Mouse (Mus musculus) thymus, postnatal 25 days (tissue): ENCODE data around the gene Maml2.
"Not testable (repeated sequence)": the region's sequence is repeated elsewhere in the genome, so short reads cannot be mapped to it uniquely, and the experiment has no call there.

Experiments used
- DNase-seq: peaks from one replicate; pipeline ENCODE4 v3.0.0; 2022

Maml2 gene

DNA sequence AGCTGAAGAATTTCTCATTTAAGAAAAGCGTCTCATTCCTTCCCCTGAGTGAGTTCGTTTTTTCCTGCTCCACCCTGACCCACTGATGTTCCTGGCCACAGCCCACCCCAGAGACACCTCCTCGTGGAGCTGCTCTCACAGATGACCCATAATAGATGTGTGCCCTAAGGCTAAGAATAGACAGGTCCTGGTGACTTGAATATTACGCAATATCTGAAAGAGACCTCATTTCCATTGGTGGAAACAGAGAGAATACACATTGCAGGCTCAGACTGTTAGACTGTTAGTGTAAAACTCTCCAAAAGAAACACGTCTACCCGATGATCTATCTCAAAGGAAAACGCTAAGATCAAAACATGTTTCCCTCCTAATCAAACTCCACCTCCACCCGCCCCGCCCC lies 391.2 kb downstream of the Maml2 start:
- no peak for DNase-seq

DNA sequence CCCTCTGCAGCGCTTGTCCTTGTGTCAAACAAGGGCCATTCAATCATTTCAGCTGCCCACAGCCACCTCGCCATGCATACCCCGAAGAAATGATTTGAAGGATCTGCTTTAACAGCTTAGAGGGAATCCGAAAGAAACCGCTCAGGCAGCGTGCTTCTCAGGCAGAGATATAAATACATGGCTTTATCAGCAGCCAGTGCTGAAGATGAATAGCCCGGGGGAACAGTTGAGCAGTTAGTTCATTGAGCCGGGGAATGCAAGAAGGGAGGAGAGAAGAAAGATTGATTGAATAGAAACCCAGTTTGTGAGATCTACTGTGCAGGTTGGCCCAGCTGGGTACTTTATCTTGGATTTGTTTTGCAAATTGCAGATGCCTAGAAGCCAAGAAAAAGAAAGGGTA lies 392.6 kb downstream of the Maml2 start:
- DNase-seq, result no peak

- DNase-seq, result no peak
Measured at GRCm38 (mm10) chr9:13693693-13694284, 396.0 kb downstream of the Maml2 start.

DNA sequence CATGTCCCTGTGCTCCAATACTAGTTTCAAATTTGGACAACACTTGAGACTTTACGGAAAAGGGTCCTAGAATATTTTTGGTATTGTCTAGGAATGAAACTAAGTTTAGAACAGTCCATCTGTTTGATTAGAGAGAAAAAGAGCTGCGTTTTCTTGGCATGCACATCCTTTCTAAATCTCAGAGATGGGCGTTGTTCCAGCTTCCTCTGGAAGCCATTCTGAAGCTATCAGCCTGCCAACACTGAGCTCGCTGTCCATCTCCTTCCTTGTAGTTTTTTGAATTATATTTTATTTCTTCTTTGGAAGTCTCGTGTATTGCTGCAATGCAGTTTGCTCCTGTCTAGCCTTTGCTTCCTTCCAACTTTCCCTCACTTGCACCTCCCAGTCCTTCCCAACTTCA lies 396.5 kb downstream of the Maml2 start:
- no peak for DNase-seq

DNA sequence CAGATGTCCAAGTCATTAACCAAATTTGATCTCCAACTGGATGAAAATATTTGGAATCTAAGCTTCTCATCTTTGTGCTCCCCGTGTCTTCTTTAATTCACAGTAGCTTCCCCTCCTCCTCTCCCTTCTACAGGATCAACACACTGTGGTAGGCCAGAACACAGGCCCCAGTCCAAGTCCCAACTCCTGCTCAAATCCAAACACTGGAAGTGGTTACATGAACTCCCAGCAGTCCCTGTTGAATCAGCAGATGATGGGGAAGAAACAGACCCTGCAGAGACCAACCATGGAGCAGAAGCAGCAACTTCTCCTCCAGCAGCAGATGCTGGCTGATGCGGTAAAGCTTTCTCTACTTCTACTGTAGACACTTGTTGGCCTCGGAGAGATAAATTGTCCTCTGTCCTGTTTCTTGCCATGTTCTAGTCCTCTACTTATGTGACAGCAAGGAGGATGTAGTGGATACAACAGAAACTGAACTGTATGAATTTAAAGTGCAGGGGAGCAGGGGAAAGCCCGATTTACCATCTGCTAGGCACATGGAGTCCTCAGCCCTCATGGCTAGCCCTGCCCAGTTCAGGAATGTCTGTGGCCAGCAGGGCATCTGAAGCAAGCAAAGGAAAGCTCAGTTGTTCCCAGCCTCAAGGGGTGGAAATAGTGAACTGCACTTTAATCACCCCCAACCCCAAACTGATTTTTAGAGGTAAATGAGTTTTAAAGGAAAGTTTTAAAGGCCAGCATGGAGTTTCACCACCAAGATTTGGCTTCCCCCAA lies 399.5 kb downstream of the Maml2 start:
- DNase-seq, result no peak

- DNase-seq, result no peak
Measured at GRCm38 (mm10) chr9:13697869-13698268, 400.1 kb downstream of the Maml2 start.

DNA sequence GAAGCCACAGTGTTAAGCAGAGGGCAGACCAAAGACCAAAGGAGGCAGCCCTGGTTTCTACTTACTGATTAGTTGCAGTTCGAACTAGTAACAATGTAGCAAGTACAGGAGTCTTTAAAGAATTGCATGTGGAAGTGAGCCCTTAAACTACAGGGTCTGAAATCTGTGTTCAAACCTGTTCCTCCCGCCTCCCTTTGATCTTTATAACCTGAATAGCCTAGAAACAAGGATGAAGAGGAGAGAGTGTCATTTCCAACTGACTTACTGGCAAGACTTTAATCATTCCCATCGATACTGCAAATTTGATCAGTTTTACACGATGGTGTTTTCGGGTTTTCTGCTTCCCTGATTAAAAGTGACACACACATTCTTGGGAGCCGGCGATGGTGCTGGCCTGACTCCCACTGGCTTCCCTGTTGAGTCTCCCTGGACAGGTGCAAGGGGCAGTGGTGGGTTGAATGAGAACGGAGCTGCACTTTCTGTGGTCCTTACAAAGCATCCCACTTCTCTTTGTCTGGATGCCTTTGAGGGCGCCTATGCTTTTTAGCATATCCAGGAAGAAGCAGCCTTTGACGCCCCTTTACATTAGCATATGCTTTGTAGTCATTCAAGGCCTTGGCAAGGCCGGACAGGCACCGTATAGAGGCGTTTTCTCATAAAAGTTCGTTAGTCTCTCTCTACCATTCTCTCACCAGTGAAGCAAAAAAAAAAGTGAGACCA lies 401.5 kb downstream of the Maml2 start:
- no peak for DNase-seq

DNA sequence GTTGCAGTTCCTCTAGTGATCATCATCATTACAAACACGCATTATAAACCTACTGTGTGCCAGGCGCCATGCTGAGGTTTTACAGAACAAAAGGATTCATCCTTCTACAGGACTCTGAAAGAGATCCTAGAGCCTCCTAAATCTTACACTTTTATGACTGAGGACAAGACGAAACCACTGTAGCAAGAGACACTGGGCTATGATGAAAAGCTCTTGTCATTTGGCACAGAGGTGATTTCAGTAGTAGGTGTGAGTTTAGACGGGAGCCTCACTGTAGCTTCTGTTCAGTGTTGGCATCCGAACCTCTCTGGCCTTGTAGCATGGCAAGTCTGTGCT lies 402.0 kb downstream of the Maml2 start:
- DNase-seq, result no peak

GRCm38 (mm10) chr9:13701773-13702172 lies 404.0 kb downstream of the Maml2 start:
- no peak for DNase-seq

DNA sequence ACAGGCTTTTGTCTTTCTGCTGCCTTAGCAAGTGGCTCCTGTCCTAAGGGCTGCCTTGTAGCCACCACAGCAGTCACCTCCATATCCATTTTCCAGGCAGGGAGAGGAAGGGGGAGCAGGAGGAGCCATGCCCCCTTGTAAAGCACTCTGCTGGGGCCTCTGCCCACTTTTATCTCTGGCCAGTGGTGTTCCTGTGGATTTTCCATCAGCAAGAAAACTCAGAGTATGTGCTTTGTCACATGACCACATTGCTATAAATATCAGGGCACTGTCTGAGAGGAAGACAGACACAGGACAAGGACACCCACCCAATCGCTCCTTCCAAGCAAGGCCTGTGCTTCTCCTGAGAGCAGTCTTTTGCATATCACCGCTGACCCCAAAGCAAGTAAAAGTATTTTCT lies 405.3 kb downstream of the Maml2 start:
- no peak for DNase-seq

DNA sequence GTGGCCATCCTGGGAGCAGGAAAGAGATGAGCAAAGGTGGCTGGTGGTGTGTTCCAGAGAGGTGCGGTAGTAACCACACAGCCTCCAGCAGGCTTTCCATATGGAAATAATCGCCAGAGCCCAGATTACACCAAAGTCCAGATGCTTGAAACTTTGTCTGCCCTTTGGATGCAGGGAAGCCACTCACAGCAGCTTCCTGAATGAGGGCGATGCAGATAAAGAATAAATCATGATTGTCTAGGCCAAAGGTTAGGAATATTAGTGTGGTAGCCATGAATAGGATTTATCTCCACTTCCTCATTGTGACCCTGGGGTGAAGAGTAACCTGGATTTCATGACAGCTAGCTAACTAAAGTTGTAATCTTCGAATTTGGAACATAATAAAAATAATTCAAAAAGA lies 407.2 kb downstream of the Maml2 start:
- DNase-seq, result no peak

DNA sequence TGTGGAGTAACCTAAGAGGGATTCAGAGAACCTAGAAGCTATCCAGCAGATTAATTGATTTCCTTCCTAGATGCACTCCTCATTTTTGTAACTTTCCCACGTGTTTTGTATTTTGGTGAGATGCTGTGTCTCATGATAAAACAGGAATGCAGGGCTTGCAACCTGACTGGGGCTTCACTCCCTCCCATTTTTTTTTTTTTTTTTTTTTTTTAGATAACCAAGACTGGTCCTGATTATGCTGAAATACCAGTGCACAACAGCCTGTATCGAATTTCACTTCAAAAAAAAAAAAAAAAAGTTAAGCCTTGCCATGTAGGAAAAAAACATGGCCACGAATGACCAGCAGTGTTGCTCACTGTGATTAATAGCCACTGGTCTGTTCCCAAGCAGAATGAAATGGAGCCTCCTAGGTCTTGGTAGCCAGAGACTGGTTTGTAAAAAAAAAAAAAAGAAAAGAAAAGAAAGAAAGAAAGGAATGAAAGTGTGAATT lies 409.4 kb downstream of the Maml2 start:
- DNase-seq, result no peak

DNA sequence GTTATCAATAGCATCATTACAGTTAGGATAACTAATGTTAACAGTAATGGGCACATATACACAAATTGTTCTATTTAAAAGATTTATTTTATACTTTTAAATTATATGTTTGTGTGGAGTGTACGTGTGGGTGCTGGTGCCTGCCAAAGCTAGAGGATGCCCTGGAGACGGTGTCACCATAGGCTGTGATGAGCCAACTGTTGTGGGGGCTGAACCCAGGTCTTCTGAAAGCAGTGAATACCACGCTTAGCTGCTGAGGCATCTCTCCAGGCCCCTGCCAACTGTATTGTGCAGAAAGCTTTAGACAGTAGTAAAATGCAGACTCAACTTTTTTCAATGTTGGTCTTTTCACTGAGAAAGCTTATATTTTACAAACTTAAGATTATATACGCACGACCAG lies 411.7 kb downstream of the Maml2 start:
- no peak for DNase-seq

- DNase-seq, result not testable (repeated sequence)
Measured at GRCm38 (mm10) chr9:13715891-13716290, 418.1 kb downstream of the Maml2 start.

DNA sequence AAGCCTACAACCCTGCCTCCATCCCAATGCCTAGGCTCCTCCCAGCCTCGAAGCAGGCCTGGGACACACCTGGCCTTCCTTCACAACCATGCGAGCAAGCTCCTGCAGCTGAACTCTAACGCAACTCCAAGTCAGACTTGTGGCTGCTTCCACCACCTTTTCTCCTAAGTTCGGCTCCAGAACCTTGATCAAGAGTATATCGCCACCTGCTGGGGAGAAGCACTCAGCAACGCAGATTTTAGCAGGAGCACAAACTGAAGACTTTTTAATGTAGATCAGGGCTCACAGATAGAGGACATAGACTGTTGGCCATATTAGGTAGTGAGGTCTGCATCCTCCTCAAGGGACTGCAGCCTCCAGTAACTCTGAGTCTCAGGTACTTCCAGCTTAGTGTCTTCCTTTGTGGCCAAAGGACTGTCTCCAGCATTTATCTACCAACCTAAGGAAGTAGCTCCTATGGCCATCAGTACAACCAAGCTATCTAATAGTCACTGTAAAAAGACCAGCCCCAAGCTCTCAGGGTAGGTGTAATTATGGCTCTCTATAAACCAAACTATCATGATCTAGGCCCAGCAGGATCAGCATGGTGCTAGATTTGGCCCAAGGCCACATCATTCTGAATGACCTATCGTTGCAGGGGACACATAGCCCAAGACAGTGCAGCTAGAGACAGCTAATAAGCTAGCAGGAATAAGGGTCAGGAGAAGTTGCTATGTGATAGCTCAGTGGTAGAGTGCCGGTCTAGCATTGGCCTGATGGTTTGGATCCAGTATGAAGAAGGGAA lies 418.8 kb downstream of the Maml2 start:
- DNase-seq, result peak; percentile 68

DNA sequence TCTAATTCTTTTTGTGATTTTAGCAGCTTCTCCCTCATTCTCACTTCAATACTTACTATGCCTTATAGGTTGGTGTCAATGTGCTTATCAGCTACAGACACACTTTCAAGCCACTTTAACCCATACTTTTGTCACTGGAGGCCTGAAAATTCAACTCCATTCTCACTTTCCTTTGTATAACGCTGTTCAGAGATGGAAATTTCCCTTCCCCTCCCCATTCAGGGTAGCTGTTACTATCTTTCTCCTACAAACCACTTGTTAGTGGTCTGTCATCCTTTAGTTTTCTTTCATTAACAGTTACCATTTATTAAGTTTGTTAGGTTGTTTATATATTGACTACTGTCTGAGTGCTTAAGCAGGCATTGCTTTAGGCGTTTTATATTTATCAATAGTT lies 450.6 kb downstream of the Maml2 start, which contains the start of gene Mtmr2:
TSS of gene Mtmr2 (plus strand) at position 7 of the 394 bp plus-strand sequence.
- DNase-seq, result no peak

- DNase-seq, result peak; percentile 96
Measured at GRCm38 (mm10) chr9:13748798-13749674, 451.3 kb downstream of the Maml2 start.

DNA sequence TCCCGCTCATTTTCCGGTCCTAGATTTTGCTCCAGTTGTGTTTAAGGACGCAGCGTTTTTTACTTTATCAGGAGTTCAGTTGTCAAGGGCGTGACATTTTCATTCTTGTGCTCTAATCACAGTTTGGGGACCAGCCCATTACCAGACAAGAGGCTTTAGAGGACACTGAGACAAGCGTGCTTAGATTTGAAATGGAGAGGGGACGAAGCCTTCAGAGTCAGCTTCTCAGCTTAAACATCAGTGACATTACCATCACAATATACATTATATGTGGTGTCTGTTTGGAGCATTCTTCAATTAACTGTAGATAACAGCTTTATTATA lies 451.9 kb downstream of the Maml2 start:
- no peak for DNase-seq

DNA sequence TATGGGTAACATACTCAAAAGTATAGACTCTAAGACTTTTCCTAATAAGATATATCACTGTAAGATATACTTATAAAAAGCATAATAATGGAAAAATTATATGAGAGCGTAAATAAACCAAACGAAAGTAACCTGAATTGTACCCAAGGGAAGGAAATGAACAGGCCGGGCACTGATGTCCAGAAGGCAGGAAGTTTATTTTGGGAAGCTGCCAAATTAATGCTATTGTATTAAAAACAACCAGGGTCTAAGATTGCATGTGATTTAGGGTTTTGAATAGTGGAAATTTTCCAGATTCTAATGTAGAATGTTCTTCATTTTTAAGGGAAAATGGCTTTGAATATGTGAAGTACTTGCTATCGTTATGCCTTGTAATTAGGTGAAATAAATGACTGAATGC lies 454.8 kb downstream of the Maml2 start:
- DNase-seq, result no peak
